Mouse (Mus musculus): ENCODE measurements at regions not wholly inside any gene's neighbourhood (a gene's known extent, or its start where the extent isn't known, plus 50 kb on each side); places are given as distances from the start of the nearest gene placed in this dataset.

GRCm38 (mm10) chr1:189108260-189109035 lies 100.8 kb upstream of the Kctd3 start:
- TF ChIP-seq HCFC1 (IDR thresholded peaks at IDR 0.05; ENCODE audit: borderline replicate concordance, insufficient read depth, low read length) (no peak), CHD2 (IDR thresholded peaks at IDR 0.05; ENCODE audit: low read depth, low read length) (no peak), ZC3H11A (IDR thresholded peaks at IDR 0.05; ENCODE audit: borderline replicate concordance, low read depth, low read length) (no peak), MAFK (IDR thresholded peaks at IDR 0.05; ENCODE audit: insufficient read depth, low read depth, low read length) (no peak), ZNF384 (IDR thresholded peaks at IDR 0.05; ENCODE audit: low read depth, low read length) (no peak)

All from ES-E14 (cell line).